Mouse (Mus musculus) thymus, postnatal 14 days (tissue): ENCODE measurements around the gene Fam228a.
"Not testable (repeated sequence)": the region's sequence is repeated elsewhere in the genome, so short reads cannot be mapped to it uniquely, and the experiment has no call there.

Source experiments
- DNase-seq: peaks from one replicate; pipeline ENCODE4 v3.0.0; 2021

Gene Fam228a

GRCm38 (mm10) chr12:4738031-4738576 is at the start of gene Fam228a:
TSS of gene Fam228a (minus strand) at chr12:4738430.
- no peak for DNase-seq

GRCm38 (mm10) chr12:4784466-4784865 is 46.2 kb upstream of the Fam228a start:
- no peak for DNase-seq

DNA sequence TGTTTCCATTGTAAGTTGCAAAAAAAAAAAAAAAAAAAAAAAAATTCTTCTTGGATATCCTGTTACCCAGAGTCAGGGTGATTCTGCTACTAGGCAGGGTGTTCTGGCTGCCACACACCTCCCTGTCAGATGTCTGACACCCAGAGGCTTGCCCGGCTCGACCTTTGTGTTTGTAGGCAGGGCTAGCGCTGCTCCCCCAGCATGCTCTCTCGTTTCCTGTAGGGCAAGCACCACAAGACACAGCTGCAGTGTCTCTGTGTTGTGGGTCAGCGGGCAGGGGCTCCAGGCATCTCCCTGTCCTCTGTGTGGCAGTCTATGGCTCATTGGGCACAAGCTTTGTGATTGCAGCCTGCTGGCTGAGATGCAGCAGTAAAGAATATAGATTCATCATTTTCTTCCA is 45.4 kb upstream of the Fam228a start:
- peak; percentile 54 for DNase-seq

- DNase-seq, result not testable (repeated sequence)
Observed at GRCm38 (mm10) chr12:4781725-4782404, 43.6 kb upstream of the Fam228a start.

DNA sequence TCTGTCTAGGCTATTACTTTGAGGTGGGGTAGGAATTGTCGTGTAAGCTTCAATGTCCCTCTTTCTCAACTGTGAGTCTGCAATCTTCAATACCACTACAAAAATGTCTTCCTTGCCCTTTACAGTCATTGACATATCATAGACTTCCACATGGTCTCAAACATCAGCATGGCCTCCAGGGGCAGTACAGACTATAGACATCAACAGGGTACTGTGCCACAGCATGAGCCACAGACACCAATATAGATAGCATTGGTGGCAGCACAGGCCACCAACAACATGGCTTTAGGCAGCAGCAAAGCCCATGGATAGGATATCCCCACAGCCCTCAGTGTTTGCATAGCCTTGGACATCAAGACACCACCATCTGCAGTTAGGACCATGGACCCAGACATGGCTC is 43.0 kb upstream of the Fam228a start:
- no peak for DNase-seq

DNA sequence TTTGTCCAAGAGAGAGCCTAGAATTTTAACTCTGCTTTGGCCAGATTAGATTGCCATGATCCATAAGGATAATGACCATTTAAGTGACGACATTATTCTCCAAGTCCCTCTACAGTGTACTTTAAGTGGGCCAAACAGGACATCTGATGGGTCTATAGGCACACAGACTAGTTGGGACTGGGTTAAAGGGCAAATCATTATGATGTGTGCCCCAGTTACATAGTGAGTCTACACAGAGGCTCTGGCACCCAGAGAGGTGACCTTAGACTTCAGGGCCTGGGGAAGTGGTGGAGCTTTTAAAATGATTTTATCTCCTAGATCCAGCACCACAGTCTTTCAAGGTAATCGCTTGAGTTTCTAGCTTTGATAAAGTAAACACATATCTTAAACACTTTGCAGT is 42.0 kb upstream of the Fam228a start:
- no peak for DNase-seq

GRCm38 (mm10) chr12:4777734-4778133 is 39.5 kb upstream of the Fam228a start:
- no peak for DNase-seq

DNA sequence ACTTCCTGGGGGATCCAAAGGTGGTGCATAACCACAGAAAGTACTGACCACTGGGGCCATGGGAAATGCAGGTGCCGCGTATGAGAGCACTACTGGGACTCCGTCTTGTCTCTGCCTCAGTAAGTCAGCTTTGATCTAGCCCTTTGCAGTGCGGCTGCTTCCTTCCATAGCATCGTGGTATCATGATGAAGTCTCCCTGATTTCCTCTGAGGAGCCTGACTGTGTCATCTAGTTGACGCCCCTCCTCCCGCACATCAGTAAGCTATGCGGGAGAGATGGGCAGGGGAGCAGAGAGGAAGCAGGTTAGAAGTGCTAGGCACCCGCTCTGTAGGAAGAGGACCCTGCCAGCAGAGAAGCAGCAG is 37.3 kb upstream of the Fam228a start:
- DNase-seq, result peak; percentile 46

GRCm38 (mm10) chr12:4774895-4775587 is 36.8 kb upstream of the Fam228a start:
- DNase-seq, result no peak

DNA sequence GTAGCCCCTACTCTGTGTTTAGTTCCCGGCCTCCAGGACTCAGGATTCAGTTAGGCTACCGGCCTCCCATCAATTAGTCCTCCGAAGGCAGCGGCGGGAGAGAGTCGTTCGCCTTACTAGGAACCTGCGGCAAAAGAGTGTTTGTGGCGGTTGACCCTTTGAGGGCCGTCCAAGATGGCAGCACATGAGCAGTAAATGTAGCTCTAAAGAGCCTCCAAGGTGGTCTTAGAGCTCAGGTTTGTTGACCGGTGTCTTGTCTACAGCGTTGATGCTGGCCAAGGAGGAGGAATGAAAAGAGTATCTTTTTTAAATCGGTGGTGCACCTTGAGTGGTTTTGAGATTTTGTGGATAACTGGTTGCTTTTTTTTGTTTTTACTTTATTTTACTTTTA is 31.1 kb upstream of the Fam228a start:
- no peak for DNase-seq

DNA sequence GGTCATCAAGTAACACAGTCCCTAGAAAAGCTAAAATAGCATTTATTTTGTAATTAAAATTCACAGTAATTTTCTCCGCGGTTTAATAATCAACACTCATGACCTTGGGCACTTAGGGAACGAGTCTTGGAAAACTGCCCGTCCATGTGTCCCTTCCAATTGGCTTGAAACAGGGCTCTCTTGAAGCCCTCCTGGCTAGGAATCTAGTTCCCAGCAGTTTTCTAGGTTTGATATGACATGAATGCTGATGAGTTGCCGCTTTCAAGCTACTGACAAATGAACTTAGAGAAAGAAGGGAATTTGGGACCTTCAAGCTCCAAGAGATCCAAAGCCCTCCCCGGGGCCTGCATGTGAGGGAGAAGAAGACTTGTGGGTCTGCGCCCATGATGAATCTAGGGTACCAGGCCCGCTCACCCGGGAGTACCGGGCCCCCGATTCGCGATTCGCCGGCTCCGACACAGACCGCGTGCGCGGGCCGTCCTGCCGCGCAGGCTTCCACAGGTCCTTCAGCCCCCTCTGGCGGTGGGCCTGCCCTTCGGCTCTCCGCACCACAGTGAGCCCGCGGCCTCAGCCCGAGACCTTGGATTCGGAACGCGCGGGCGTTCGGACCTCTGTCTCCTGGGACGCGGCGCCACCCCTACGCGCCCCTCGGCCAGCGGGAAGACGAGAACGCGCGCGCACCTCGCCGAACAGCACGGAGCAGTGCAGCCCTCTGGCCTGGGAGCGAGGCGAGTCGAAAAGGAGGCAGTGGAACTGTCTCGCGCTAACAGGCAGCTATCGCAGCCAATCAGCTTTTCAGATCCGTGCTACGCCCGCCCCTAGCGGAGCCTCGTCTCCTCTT is 30.5 kb upstream of the Fam228a start, which contains the start of the genes Pfn4 and Fam228b:
Gene Pfn4 (plus strand): TSS at position 531 of the 841 bp plus-strand sequence.
Gene Fam228b (minus strand): TSS at position 776 of the 841 bp plus-strand sequence.
- peak; percentile 97 for DNase-seq

- DNase-seq, result no peak
Observed at GRCm38 (mm10) chr12:4757060-4757459, 18.8 kb upstream of the Fam228a start.

DNA sequence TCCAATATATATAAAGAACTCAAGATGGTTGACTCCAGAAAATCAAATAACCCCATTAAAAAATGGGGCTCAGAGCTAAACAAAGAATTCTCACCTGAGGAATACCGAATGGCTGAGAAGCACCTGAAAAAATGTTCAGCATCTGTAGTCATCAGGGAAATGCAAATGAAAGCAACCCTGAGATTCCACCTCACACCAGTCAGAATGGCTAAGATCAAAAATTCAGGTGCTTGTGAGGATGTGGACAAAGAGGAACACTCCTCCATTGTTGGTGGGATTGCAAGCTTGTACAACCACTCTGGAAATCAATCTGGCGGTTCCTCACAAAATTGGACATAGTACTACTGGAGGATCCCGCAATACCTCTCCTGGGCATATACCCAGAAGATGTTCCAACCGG is 16.2 kb upstream of the Fam228a start:
- DNase-seq, result not testable (repeated sequence)

GRCm38 (mm10) chr12:4744486-4744885 is 6.3 kb upstream of the Fam228a start:
- no peak for DNase-seq

DNA sequence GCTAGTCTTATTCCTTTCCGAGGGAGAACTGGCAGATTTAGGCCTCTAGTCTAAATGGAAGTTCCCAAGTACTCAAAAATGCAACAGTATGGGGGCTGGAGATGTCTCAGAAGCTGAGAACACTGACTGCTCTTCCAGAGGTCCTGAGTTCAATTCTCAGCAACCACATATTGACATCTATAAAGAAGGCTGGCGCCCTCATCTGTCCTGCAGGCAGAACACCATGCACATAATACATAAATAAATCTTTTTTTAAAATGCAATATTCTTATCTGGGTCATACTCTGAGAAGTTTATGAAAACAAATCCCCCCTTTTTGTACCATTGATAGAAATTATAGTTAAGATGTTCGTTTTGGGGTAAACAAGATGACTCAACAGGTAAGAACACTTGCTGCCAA is 4.0 kb upstream of the Fam228a start:
- no peak for DNase-seq

DNA sequence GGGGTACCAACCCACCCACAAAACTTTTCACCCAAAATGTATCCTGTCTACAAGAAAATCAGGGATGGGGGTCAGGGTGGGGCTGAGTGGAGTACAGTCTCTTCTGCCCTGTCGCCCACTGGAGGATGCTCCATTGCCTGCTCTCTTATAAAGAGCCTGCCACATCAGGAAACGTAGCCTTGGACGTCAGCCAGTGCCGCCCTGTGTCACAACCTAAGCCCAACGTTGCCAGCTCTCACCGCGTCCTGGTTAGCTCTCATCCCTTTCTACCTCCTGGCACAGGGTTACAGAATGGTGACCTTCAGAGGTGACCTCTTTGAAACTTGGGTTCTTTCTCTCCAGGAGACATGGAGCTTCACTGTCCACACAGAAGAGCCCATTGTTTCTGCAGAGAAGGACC is 2.6 kb upstream of the Fam228a start:
- no peak for DNase-seq

- DNase-seq, result no peak
Observed at GRCm38 (mm10) chr12:4732332-4732731, 5.9 kb downstream of the Fam228a start.

DNA sequence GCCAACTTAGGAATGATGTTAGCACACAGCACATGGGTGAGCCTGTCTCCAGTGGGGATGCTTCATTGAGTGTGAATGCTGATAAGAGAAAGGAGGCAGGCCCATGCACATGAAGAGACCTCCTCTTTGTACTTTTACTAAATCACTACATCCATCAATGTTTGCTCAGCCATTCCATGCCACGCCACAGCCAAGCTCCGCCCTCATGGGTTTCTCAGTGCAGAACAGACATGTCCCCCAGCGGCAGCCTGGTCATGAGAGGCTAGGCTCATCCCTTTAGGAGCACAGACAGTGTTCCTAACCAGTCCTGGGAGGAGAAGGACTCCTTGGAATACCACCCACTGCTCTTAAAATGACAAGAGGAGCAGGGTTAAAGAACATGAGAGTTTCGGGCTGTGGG is 6.6 kb downstream of the Fam228a start:
- DNase-seq, result no peak

GRCm38 (mm10) chr12:4729165-4729564 is 9.1 kb downstream of the Fam228a start:
- no peak for DNase-seq

- DNase-seq, result peak; percentile 22
Observed at GRCm38 (mm10) chr12:4719762-4720754, 18.2 kb downstream of the Fam228a start.

DNA sequence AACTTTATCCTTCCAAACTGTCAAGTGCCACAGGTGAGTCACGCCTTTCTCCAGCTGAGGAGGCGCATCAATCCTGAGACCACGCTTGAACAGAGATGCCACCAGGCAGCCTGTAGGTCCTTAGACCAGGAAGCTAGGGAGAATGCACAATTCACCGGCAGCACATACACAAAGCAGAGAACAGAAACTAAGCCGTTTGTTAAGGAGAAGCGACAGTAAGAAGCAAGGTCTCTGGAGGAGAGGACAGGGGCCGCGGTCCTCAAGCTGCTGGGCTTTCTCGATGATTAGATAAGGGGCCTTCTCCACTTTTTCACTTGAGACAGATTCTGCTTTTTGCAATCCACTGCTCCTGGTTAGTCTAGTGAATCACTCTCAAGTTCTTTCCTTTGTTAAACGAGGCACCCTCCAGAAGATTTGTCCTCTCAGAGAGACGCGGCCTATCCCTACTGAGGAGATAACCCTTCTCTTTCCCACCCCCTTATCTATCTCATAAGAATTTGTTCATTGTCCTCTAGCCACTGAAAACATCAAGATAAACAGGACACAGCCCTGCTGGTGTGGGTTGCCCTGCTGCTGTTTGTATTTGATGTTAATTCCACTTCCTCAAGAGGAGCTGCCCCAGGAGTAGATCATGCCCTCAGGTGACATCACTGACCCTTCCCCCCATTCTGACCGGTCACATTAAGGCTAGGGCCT is 19.0 kb downstream of the Fam228a start:
- no peak for DNase-seq
